Mouse (Mus musculus) pancreas, adult 10 weeks (tissue): Measurements from ENCODE around the gene Ssty1. TPM values are rescaled to one million over a fixed set of nuclear protein-coding genes. Genes with fewer than 3 reads are reported as not detected.

ENCODE experiments used
- polyA plus RNA-seq: library from polyadenylated mRNA; stranded (reverse); fragments of 350-450 nt; fragmentation: Illumina TruSeq; extraction: RNeasy Lipid Tissue Mini Kit (QIAGEN cat#74804); gene quantifications from one replicate; pipeline ENCODE4 v1.2.3, GENCODE M21; 2015; ENCODE audit warnings: low read depth, low replicate concordance; ENCODE audit not compliant: insufficient read depth

The Ssty1 gene
- polyA plus RNA-seq: not detected

GRCm38 (mm10) chrY:18088816-18089215 is at the start of gene Ssty1:
TSS of gene Ssty1 (plus strand) at chrY:18089116.

GRCm38 (mm10) chrY:18061712-18062111 is 27.2 kb upstream of the Ssty1 start, which contains the start of gene Gm21764:
TSS of gene Gm21764 (minus strand) at chrY:18061812.

Other genes with a start within 250 kb of the Ssty1 start
- not detected for gene Gm21904, start 242.8 kb upstream of the Ssty1 start, polyA plus RNA-seq
- gene Gm20772, start 214.4 kb upstream of the Ssty1 start, polyA plus RNA-seq: not detected
- not detected for gene Gm20831, start 214.4 kb upstream of the Ssty1 start, polyA plus RNA-seq
- gene Srsy, start 151.8 kb upstream of the Ssty1 start, polyA plus RNA-seq: not detected
- not detected for gene Gm21764, start 27.3 kb upstream of the Ssty1 start, polyA plus RNA-seq